Mouse (Mus musculus) macrophage (primary cell): Measurements from ENCODE around the gene Eno2. TPM values are rescaled to one million over a fixed set of nuclear protein-coding genes. Genes with fewer than 3 reads are reported as not detected.
A peak's percentile ranks its signal among the peaks of the same experiment; 100 is the strongest.

Experiments
- H3K27ac ChIP-seq: fragments of 350-480 bp; formaldehyde crosslinking; 2 replicates; pipeline ENCODE4 v1.9.0; 2021
- H3K36me3 ChIP-seq: fragments of 350-480 bp; formaldehyde crosslinking; 2 replicates; pipeline ENCODE4 v1.9.0; 2021; ENCODE audit errors: inconsistent target
- H3K4me3 ChIP-seq: fragments of 350-480 bp; formaldehyde crosslinking; 2 replicates; pipeline ENCODE4 v1.9.0; 2021; ENCODE audit errors: inconsistent target
- H3K79me2 ChIP-seq: fragments of 350-480 bp; formaldehyde crosslinking; 2 replicates; pipeline ENCODE4 v1.9.0; 2021; ENCODE audit errors: inconsistent target
- WGBS: methylation state at CpG from one replicate; pipeline ENCODE4 v1.1.7; 2026; ENCODE audit warnings: inconsistent platforms; ENCODE audit not compliant: missing documents; 5-methylcytosine and 5-hydroxymethylcytosine counted together
- polyA plus RNA-seq: library from polyadenylated mRNA; stranded (reverse); fragments of 250-400 nt; gene quantifications from 3 replicates; pipeline ENCODE4 v1.2.4, GENCODE M21; 2018; ENCODE audit warnings: inconsistent platforms

Gene Eno2
- polyA plus RNA-seq, 1 experiment from 2014 or later, result 6.7 TPM

- Histone ChIP-seq H3K79me2 (peaks cover 70% of the 10 kb centered on the region), H3K4me3 (peak overlapping the region; percentile 98), H3K27ac (peak overlapping the region; percentile 98), H3K36me3 (peaks cover 32% of the 10 kb centered on the region)
- WGBS, result 76% methylated on average over 7 of the region's 7 CpGs
These were observed 38.4 kb downstream of the Eno2 start for GRCm38 (mm10) chr6:124731038-124731437.

- Histone ChIP-seq H3K36me3 (peaks cover 39% of the 10 kb centered on the region), H3K4me3 (peak overlapping the region; percentile 18; the same call in 1 of the 2 replicates)
- WGBS, result 6% methylated on average over 8 of the region's 8 CpGs
These were observed 39.4 kb downstream of the Eno2 start for GRCm38 (mm10) chr6:124729850-124730705.

GRCm38 (mm10) chr6:124728621-124729020, 40.9 kb downstream of the Eno2 start:
- Histone ChIP-seq H3K36me3 (peaks cover 51% of the 10 kb centered on the region), H3K79me2 (peaks cover 90% of the 10 kb centered on the region), H3K4me3 (no peak overlapping the region), H3K27ac (peak overlapping the region; percentile 98; the same call in 1 of the 2 replicates)
- 89% methylated on average over 8 of the region's 10 CpGs for WGBS

More at GRCm38 (mm10) chr6:124729850-124730705, 39.4 kb downstream of the Eno2 start:
- H3K79me2 ChIP-seq, result peaks cover 80% of the 10 kb centered on the region
- peak overlapping the region; percentile 98 for H3K27ac ChIP-seq

GRCm38 (mm10) chr6:124724472-124724871, 45.0 kb downstream of the Eno2 start:
- Histone ChIP-seq H3K4me3 (no peak overlapping the region), H3K27ac (peak overlapping the region; percentile 80), H3K79me2 (peaks cover 56% of the 10 kb centered on the region), H3K36me3 (peaks cover 62% of the 10 kb centered on the region)
- 57% methylated on average over 9 of the region's 10 CpGs for WGBS

GRCm38 (mm10) chr6:124723541-124723940, 45.9 kb downstream of the Eno2 start:
- Histone ChIP-seq H3K27ac (peak overlapping the region; percentile 80), H3K79me2 (peaks cover 47% of the 10 kb centered on the region), H3K36me3 (peaks cover 58% of the 10 kb centered on the region), H3K4me3 (no peak overlapping the region)
- 0% methylated on average over 8 of the region's 8 CpGs for WGBS

GRCm38 (mm10) chr6:124722876-124723473, 46.5 kb downstream of the Eno2 start:
- Histone ChIP-seq H3K4me3 (no peak overlapping the region), H3K79me2 (peaks cover 41% of the 10 kb centered on the region), H3K36me3 (peaks cover 52% of the 10 kb centered on the region), H3K27ac (peak overlapping the region; percentile 80)
- WGBS, result 76% methylated on average over 6 of the region's 6 CpGs

GRCm38 (mm10) chr6:124720904-124721303, 48.6 kb downstream of the Eno2 start:
- Histone ChIP-seq H3K79me2 (peaks cover 20% of the 10 kb centered on the region), H3K4me3 (no peak overlapping the region), H3K36me3 (peaks cover 41% of the 10 kb centered on the region), H3K27ac (peak overlapping the region; percentile 10; the same call in 1 of the 2 replicates)
- WGBS, result 21% methylated on average over 11 of the region's 11 CpGs

- Histone ChIP-seq H3K27ac (no peak overlapping the region), H3K4me3 (no peak overlapping the region), H3K36me3 (peaks cover 44% of the 10 kb centered on the region), H3K79me2 (peaks cover 10% of the 10 kb centered on the region)
- WGBS, result 96% methylated on average over 7 of the region's 7 CpGs
These were observed 50.0 kb downstream of the Eno2 start for GRCm38 (mm10) chr6:124719354-124719978.

- 100% methylated on average over 5 of the region's 16 CpGs for WGBS
- Histone ChIP-seq H3K27ac (no peak overlapping the region), H3K36me3 (peaks cover 45% of the 10 kb centered on the region)
These were observed 50.8 kb downstream of the Eno2 start for GRCm38 (mm10) chr6:124718703-124719102.

GRCm38 (mm10) chr6:124717968-124718367, 51.5 kb downstream of the Eno2 start:
- Histone ChIP-seq H3K4me3 (no peak overlapping the region), H3K79me2 (peaks cover 19% of the 10 kb centered on the region), H3K36me3 (peaks cover 45% of the 10 kb centered on the region), H3K27ac (no peak overlapping the region)
- WGBS, result 93% methylated on average over 13 of the region's 13 CpGs

More at GRCm38 (mm10) chr6:124718703-124719102, 50.8 kb downstream of the Eno2 start:
- H3K4me3 ChIP-seq, result no peak overlapping the region
- H3K79me2 ChIP-seq, result peaks cover 12% of the 10 kb centered on the region

GRCm38 (mm10) chr6:124716864-124717490, 52.5 kb downstream of the Eno2 start:
- peaks cover 26% of the 10 kb centered on the region for H3K79me2 ChIP-seq
- no peak overlapping the region for H3K4me3 ChIP-seq
- peaks cover 44% of the 10 kb centered on the region for H3K36me3 ChIP-seq
- 64% methylated on average over 17 of the region's 20 CpGs for WGBS
- no peak overlapping the region for H3K27ac ChIP-seq

GRCm38 (mm10) chr6:124712918-124713317, 56.6 kb downstream of the Eno2 start:
- peak overlapping the region; percentile 50 for H3K27ac ChIP-seq
- 22% methylated on average over 11 of the region's 11 CpGs for WGBS
- H3K4me3 ChIP-seq, result peak overlapping the region; percentile 100
- H3K36me3 ChIP-seq, result peaks cover 27% of the 10 kb centered on the region
- H3K79me2 ChIP-seq, result peaks cover 65% of the 10 kb centered on the region

GRCm38 (mm10) chr6:124711824-124712782, 57.4 kb downstream of the Eno2 start, which contains the start of the genes Emg1 and Phb2:
TSS of gene Emg1 (minus strand) at chr6:124712178.
TSS of gene Phb2 (plus strand) at chr6:124712336.
- under 1% methylated on average over 76 of the region's 76 CpGs for WGBS
- peaks cover 73% of the 10 kb centered on the region for H3K79me2 ChIP-seq
- peak within 1 kb of the TSS; percentile 100 for H3K4me3 ChIP-seq
- peaks cover 30% of the 10 kb centered on the region for H3K36me3 ChIP-seq
- H3K27ac ChIP-seq, result peak within 1 kb of the TSS; percentile 77
